Mouse (Mus musculus) ES-E14 (cell line): ENCODE results near the gene Mapk14. TPM values are rescaled to one million over a fixed set of nuclear protein-coding genes. Genes with fewer than 3 reads are reported as not detected.

Experiments used
- DNase-seq: peaks from one replicate; pipeline ENCODE4 v3.0.0-alpha.2; 2013; ENCODE audit warnings: low read depth, low spot score
- H3K27ac ChIP-seq: 2 replicates; pipeline ENCODE4 v1.5.1; 2012; ENCODE audit warnings: low read depth, mild to moderate bottlenecking, low read length, moderate library complexity, mixed read lengths; ENCODE audit not compliant: poor library complexity, insufficient read depth, severe bottlenecking
- H3K36me3 ChIP-seq: 2 replicates; pipeline ENCODE4 v1.6.1; 2012; ENCODE audit warnings: mild to moderate bottlenecking, low read length, moderate library complexity, mixed read lengths; ENCODE audit not compliant: control insufficient read depth, poor library complexity, insufficient read depth, severe bottlenecking
- H3K4me1 ChIP-seq, 2 experiments: fragments of 150-350 bp in 1 of 2; sonication (generic) in 1 of 2; 2 replicates each; pipeline ENCODE4 v1.6.1; 2012; ENCODE audit warnings: low read length in 2 of 2, mild to moderate bottlenecking in 1 of 2, mixed read lengths in 1 of 2; ENCODE audit not compliant: control insufficient read depth in 2 of 2, insufficient read depth in 2 of 2, poor library complexity in 1 of 2
- H3K4me3 ChIP-seq, 2 experiments: fragments of 150-350 bp in 1 of 2; sonication (generic) in 1 of 2; 2 replicates each; pipeline ENCODE4 v1.5.1; 2012; ENCODE audit warnings: low read length in 2 of 2, low read depth in 1 of 2, mild to moderate bottlenecking in 1 of 2, mixed read lengths in 1 of 2; ENCODE audit not compliant: insufficient read depth in 1 of 2, poor library complexity in 1 of 2, severe bottlenecking in 1 of 2
- H3K9ac ChIP-seq: 2 replicates; pipeline ENCODE4 v1.6.1; 2012; ENCODE audit warnings: low read depth, mild to moderate bottlenecking, low read length, mixed read lengths; ENCODE audit not compliant: poor library complexity, insufficient read depth, severe bottlenecking
- H3K9me3 ChIP-seq: fragments of 150-350 bp; sonication (generic); 2 replicates; pipeline ENCODE4 v1.6.1; 2012; ENCODE audit warnings: low read depth, mild to moderate bottlenecking, low read length; ENCODE audit not compliant: control insufficient read depth, insufficient read depth
- CHD2 ChIP-seq: IDR thresholded peaks from 2 replicates; pipeline ENCODE4 v1.6.1; 2014; ENCODE audit warnings: mild to moderate bottlenecking, low read depth, low read length, inconsistent platforms
- HCFC1 ChIP-seq: IDR thresholded peaks from 2 replicates; pipeline ENCODE4 v1.6.1; 2012; ENCODE audit warnings: low read length, inconsistent platforms, borderline replicate concordance; ENCODE audit not compliant: insufficient read depth
- MAFK ChIP-seq: IDR thresholded peaks from 2 replicates; pipeline ENCODE4 v1.6.1; 2014; ENCODE audit warnings: mild to moderate bottlenecking, low read depth, low read length, inconsistent platforms; ENCODE audit not compliant: insufficient read depth
- ZC3H11A ChIP-seq: IDR thresholded peaks from 2 replicates; pipeline ENCODE4 v1.6.1; 2012; ENCODE audit warnings: low read depth, mild to moderate bottlenecking, inconsistent platforms, low read length, borderline replicate concordance
- ZNF384 ChIP-seq: IDR thresholded peaks from 2 replicates; pipeline ENCODE4 v1.6.1; 2012; ENCODE audit warnings: low read depth, low read length, inconsistent platforms
- in situ Hi-C, 2 experiments: fragments of 600-800 bp; cut with MboI; formaldehyde crosslinking; loops; one replicate each; pipeline ENCODE4 v1.15.1; 2025; ENCODE audit warnings: low sequenced_read_pairs in 2 of 2, inconsistent platforms in 1 of 2; ENCODE audit not compliant: unreplicated experiment in 2 of 2
- total RNA-seq: library from RNA; depleted of rRNA; stranded (reverse); fragments of 300-350 nt; gene quantifications from 2 replicates; pipeline ENCODE4 v1.2.3, GENCODE M21; 2012; rRNA removed

Mapk14 gene
- total RNA-seq: 65.9 and 77.3 TPM in 2 replicates

DNA sequence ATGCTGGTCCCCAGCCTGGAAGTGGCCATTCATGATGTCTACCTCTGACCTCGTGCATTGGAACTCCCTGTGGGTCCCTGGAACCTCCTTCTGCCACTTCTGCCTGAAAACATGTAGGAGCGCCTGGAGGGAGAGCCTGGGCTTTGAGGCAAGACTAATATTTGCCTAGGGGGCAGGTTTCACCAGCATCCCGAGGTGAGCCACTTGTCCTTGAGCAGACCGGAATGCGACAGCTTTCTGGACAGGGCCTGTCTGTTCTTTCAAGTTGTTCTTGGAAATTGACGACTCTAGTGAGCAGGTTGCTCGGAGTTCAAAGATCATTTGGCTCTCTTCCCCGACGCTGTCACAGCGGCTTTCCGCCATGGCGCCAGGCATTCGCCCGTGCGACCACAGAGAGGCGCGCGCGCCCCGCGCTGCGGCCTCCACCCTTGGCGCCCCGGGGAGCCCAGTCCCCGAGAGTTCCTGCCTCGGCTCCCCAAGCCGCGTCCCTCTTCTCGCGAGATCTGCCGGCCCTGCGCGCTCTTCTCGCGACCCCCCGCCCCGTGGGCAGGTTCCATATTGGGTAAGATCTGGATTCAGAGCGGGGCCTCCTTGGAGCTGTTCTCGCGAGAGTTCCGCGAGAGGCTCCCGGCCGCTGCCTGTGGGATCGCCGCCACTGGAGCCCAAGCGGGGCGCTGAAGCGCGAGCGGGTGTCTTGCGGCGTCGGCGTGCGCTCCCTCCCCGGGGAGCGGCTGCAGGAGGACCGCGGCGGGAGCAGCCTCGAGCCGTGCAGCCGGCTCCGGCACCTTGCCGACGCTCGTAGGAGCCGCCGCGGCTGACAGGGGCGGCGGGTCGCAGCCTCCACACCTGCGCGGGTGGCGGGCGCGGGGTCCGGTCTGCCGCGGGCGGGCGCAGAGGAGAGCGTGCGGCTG, at the start of gene Mapk14:
Mapk14 (plus strand) TSS at position 554 of the 911 bp plus-strand sequence.
- Histone ChIP-seq H3K27ac (peak within 1 kb of the TSS; percentile 63), H3K9me3 (no peaks in the 10 kb centered on the region), H3K36me3 (peaks cover 3% of the 10 kb centered on the region; the same call in 1 of the 2 replicates), H3K4me1 (peaks cover 0 to 4% of the 10 kb centered on the region in 2 experiments; a peak in 2 of 4 replicates), H3K4me3 (peak within 1 kb of the TSS; percentile 79 to 90), H3K9ac (peak within 1 kb of the TSS; percentile 91)
- in situ Hi-C loops: no loop called here
- TF ChIP-seq HCFC1 (peak; percentile 57), ZNF384 (no peak), CHD2 (peak; percentile 99)
- peak; percentile 99 for DNase-seq

DNA sequence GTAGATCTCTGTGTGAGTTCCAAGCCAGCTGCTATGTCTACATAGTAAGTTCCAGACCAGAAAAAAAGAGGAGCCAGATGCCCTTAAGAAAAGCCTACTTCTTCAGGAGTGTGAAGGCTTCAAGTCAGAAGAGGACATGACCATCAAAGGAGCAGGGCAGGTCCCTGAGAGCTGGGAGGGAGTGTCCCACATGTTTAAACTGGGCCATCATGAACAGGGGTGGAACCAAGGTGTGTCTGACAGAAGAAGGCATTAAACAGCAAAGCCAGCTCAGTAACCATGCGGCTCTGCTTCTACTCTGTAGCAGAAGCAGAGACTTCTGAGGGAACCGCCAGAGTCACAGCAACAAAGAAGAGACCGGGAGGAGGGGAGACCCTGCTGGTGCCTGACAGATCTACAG, 47.4 kb upstream of the Mapk14 start:
- no peaks in the 10 kb centered on the region for H3K9me3 ChIP-seq
- H3K27ac ChIP-seq: no peak overlapping the region
- no peak for TF ChIP-seq ZNF384
- TF ChIP-seq CHD2: no peak
- TF ChIP-seq ZC3H11A: no peak
- no peak for TF ChIP-seq MAFK
- no peak for TF ChIP-seq HCFC1
- H3K9ac ChIP-seq: no peak overlapping the region
- H3K36me3 ChIP-seq: no peaks in the 10 kb centered on the region
- H3K4me1 ChIP-seq: peaks cover 0 to 7% of the 10 kb centered on the region in 2 experiments; a peak in 1 of 4 replicates
- in situ Hi-C loops: no loop called here
- no peak overlapping the region for H3K4me3 ChIP-seq
- DNase-seq: no peak

DNA sequence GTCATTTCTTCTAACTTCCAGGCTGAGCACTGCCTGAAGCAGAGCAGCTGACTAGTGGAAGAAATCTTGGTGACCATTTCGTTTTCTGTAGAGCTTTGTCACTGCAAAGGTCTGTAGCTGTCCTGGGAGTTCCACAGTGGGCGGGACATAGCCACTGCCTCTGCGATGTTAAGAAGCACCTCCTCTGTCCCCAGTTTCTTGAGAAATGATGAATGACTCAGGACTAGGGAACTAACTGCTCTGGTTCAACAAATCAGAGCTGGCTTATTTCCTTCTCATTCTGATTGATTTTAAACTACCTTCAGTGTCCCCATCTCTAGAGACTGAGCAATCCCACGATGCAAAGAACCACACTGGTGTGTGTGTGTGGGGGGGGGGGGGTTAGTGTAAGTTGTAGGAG, 47.0 kb upstream of the Mapk14 start:
- Histone ChIP-seq H3K27ac (no peak overlapping the region), H3K4me3 (no peak overlapping the region), H3K36me3 (no peaks in the 10 kb centered on the region), H3K4me1 (peaks cover 0 to 7% of the 10 kb centered on the region in 2 experiments; a peak in 1 of 4 replicates), H3K9me3 (no peaks in the 10 kb centered on the region), H3K9ac (no peak overlapping the region)
- TF ChIP-seq CHD2 (no peak), ZC3H11A (no peak), HCFC1 (no peak), MAFK (no peak), ZNF384 (no peak)
- in situ Hi-C loops: no loop called here
- DNase-seq: no peak

DNA sequence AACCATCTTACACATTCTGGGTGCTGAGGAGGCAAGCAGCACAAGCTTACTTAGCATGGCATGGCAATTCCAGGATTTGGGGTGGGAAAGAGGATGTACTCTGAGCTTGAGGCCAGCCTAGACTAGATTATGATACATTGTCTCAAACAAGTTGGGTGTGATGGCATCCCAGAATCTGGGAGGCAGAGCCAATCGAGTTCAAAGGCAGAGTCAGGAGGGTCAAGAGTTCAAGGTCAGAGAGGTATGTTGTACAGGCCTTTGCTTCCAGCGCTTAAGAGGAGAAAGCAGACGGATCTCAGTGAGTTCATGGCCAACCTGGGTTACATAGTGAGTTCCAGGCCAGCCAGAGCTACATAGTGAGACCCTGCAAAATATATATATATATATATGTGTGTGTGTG, 44.9 kb upstream of the Mapk14 start:
- DNase-seq: peak; percentile 86
- TF ChIP-seq HCFC1 (no peak), MAFK (no peak), ZC3H11A (no peak), CHD2 (no peak)
- in situ Hi-C loops: no loop called here
- Histone ChIP-seq H3K27ac (no peak overlapping the region), H3K9ac (no peak overlapping the region), H3K4me3 (no peak overlapping the region), H3K36me3 (no peaks in the 10 kb centered on the region), H3K9me3 (no peaks in the 10 kb centered on the region), H3K4me1 (peaks cover 0 to 7% of the 10 kb centered on the region in 2 experiments; a peak in 1 of 4 replicates)
